Comparison of ENCODE assay signal across 15 mouse cellular contexts in the genomic region with DNA sequence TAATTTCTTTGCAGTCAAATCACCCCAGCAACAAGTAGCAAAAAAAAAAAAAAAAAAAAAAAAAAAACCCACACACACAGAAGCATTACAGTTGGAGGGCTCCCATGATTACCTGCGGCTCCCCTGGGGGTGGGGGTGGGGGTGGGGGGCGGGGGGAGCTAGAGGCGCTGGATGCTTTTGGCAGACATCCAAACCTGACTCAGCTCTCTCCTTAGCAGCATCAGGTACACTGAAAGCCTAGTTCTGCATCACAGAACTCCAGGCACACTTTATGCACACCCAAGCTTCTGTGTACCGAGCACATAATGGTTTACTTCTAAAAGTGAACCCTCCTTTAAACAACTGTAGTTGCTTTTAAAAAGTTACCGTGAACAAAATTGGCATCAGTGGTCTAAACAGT. TPM values are rescaled to one million over a fixed set of nuclear protein-coding genes. Genes with fewer than 3 reads are reported as not detected.
DNase-seq lines count a peak whose midpoint lies in the region; ATAC-seq and TF ChIP-seq lines count a peak whose summit lies in the region.
"Had no signal": no experiment of that assay in that cellular context is flagged by ENCODE, and none has a peak within 500 bp of the region (broad histone marks: within the 10 kb centered on the region; RNA-seq: fewer than 3 reads in every experiment).

No protein-coding gene starts in this region.

- H3K4me1 ChIP-seq in hindbrain, embryonic 16.5 days (ENCODE audit: control insufficient read depth, insufficient read depth, low read depth, low read length), result no peaks in the 10 kb centered on the region
- peaks cover 19% of the 10 kb centered on the region for H3K4me1 ChIP-seq in neural tube, embryonic 15.5 days

- no peaks in the 10 kb centered on the region for H3K36me3 ChIP-seq in hindbrain, embryonic 16.5 days (ENCODE audit: control insufficient read depth, insufficient read depth, low read length)
- H3K36me3 ChIP-seq in neural tube, embryonic 15.5 days, result no peaks in the 10 kb centered on the region
- H3K36me3 ChIP-seq: limb, embryonic 15.5 days; midbrain, embryonic 12.5 days had no signal

- H3K9me3 ChIP-seq in hindbrain, embryonic 16.5 days (ENCODE audit: control insufficient read depth, low read length), result no peaks in the 10 kb centered on the region
- H3K9me3 ChIP-seq in neural tube, embryonic 15.5 days (replicated peaks), result no peaks in the 10 kb centered on the region
- H3K9me3 ChIP-seq: limb, embryonic 15.5 days; midbrain, embryonic 12.5 days had no signal

- ATAC-seq in hindbrain, embryonic 16.5 days, result no peak
- ATAC-seq in neural tube, embryonic 15.5 days (ENCODE audit: low FRiP score), result no peak

- peak overlapping the region; percentile 21 for H3K4me3 ChIP-seq in hindbrain, embryonic 16.5 days (ENCODE audit: low read length)
- peak overlapping the region; percentile 22 for H3K4me3 ChIP-seq in neural tube, embryonic 15.5 days (replicated peaks)
- H3K4me3 ChIP-seq: limb, embryonic 15.5 days; midbrain, embryonic 12.5 days had no signal

- H3K9ac ChIP-seq in hindbrain, embryonic 16.5 days (ENCODE audit: low read depth, low read length), result no peak overlapping the region
- no peak overlapping the region for H3K9ac ChIP-seq in neural tube, embryonic 15.5 days (replicated peaks)
- H3K9ac ChIP-seq: limb, embryonic 15.5 days; midbrain, embryonic 12.5 days had no signal

- no peak for TF ChIP-seq CTCF in brain, embryonic 14.5 days (IDR thresholded peaks at IDR 0.05; ENCODE audit: borderline replicate concordance, extremely low read depth, insufficient read depth, insufficient read length)

- DNase-seq in kidney, postnatal 10 days, result peak; percentile 8
- DNase-seq in kidney, postnatal 4 days, result no peak
- DNase-seq in brain, embryonic 14.5 days (ENCODE audit: low read depth), result peak; percentile 69
- DNase-seq in layer of hippocampus, postnatal 14 days (ENCODE audit: low spot score in 2 of 2), result no peak
- DNase-seq in adipocyte (ENCODE audit: low spot score), result no peak
- DNase-seq: adrenal gland, postnatal 10 days; kidney, adult 2 months; layer of hippocampus, adult 9-11 months; thymus, postnatal 36 days had no signal

- H3K27ac ChIP-seq in hindbrain, embryonic 16.5 days (ENCODE audit: low read depth, low read length), result no peak overlapping the region
- H3K27ac ChIP-seq in neural tube, embryonic 15.5 days (replicated peaks), result no peak overlapping the region
- H3K27ac ChIP-seq: limb, embryonic 15.5 days; midbrain, embryonic 12.5 days had no signal

- WGBS in hindbrain, embryonic 16.5 days, result 36% methylated on average over 5 of the region's 5 CpGs
- 27% methylated on average over 5 of the region's 5 CpGs for WGBS in neural tube, embryonic 15.5 days

- no peaks in the 10 kb centered on the region for H3K27me3 ChIP-seq in hindbrain, embryonic 16.5 days (replicated peaks; ENCODE audit: control insufficient read depth, insufficient read depth, low read length)
- H3K27me3 ChIP-seq in neural tube, embryonic 15.5 days (replicated peaks), result no peaks in the 10 kb centered on the region

- TF ChIP-seq POLR2A in brain, embryonic 14.5 days (IDR thresholded peaks at IDR 0.05; ENCODE audit: borderline replicate concordance, extremely low read depth, insufficient read depth, insufficient read length, poor library complexity, severe bottlenecking), result no peak

- peak overlapping the region; percentile 77 for H3K4me2 ChIP-seq in hindbrain, embryonic 16.5 days (ENCODE audit: low read length)
- H3K4me2 ChIP-seq in neural tube, embryonic 15.5 days, result peak overlapping the region; percentile 62
- H3K4me2 ChIP-seq: limb, embryonic 15.5 days; midbrain, embryonic 12.5 days had no signal

RNA-seq across cellular contexts. Expression of a gene that starts 2.0 kb away (rescaled TPM):
- 7.5 and 11.0 TPM in 2 replicates for polyA plus RNA-seq in brain, embryonic 14.5 days (2012; rRNA removed)
- 12.9 and 14.4 TPM in 2 replicates for polyA plus RNA-seq in hindbrain, embryonic 16.5 days (2015; fragmentation: Nextera tagmentation; extraction: Ambion mirVana)
- 15.0 and 17.2 TPM in 2 replicates for polyA plus RNA-seq in neural tube, embryonic 15.5 days (2015; fragmentation: Nextera tagmentation; extraction: Ambion mirVana)
- 1 to 10 TPM; 3.8 to 3.9 TPM for total RNA-seq in layer of hippocampus, postnatal 14 days (2021)
- total RNA-seq: gastrocnemius, adult 8-10 months; heart, postnatal 25 days had no signal

Comparison
In these comparisons a context has a peak if more than half of its experiments do, and no peak if none do; other contexts are left out.
1. DNase-seq: peak in kidney, postnatal 10 days (single experiment) and brain, embryonic 14.5 days (single experiment); none in kidney, postnatal 4 days (0 of 2), layer of hippocampus, postnatal 14 days (0 of 2) and adipocyte (single experiment).